Mouse (Mus musculus) hindbrain, embryonic 11.5 days (tissue): ENCODE measurements at regions not wholly inside any gene's neighbourhood (a gene's known extent, or its start where the extent isn't known, plus 50 kb on each side); places are given as distances from the start of the nearest gene placed in this dataset.

Experiments
- ATAC-seq: fragments of 200-750 bp; cut with Nextera tagmentation; 2 replicates; pipeline ENCODE4 v1.8.0; 2017; ENCODE audit warnings: mild to moderate bottlenecking, moderate TSS enrichment, moderate library complexity; ENCODE audit not compliant: low FRiP score
- DNase-seq: peaks from one replicate; pipeline ENCODE4 v3.0.0-alpha.2; 2015; ENCODE audit warnings: low spot score
- H3K27ac ChIP-seq: fragments of 300-500 bp; sonication (generic); 2 replicates; pipeline ENCODE4 v1.5.1; 2014; ENCODE audit warnings: mild to moderate bottlenecking, low read depth, low read length
- H3K27me3 ChIP-seq: fragments of 300-500 bp; sonication (generic); 2 replicates; pipeline ENCODE4 v1.6.1; 2014; ENCODE audit warnings: mild to moderate bottlenecking, low read length, moderate library complexity, mixed read lengths; ENCODE audit not compliant: control insufficient read depth, insufficient read depth
- H3K36me3 ChIP-seq: fragments of 300-500 bp; sonication (generic); 2 replicates; pipeline ENCODE4 v1.6.1; 2014; ENCODE audit warnings: mild to moderate bottlenecking, low read length, moderate library complexity, mixed read lengths; ENCODE audit not compliant: control insufficient read depth, insufficient read depth
- H3K4me1 ChIP-seq: fragments of 300-500 bp; sonication (generic); replicated peaks from 2 replicates; pipeline ENCODE4 v1.6.1; 2014; ENCODE audit warnings: low read length, mixed read lengths; ENCODE audit not compliant: control insufficient read depth, insufficient read depth
- H3K4me2 ChIP-seq: fragments of 300-500 bp; sonication (generic); replicated peaks from 2 replicates; pipeline ENCODE4 v1.6.1; 2014; ENCODE audit warnings: mild to moderate bottlenecking, low read depth, low read length
- H3K4me3 ChIP-seq: fragments of 300-500 bp; sonication (generic); 2 replicates; pipeline ENCODE4 v1.5.1; 2014; ENCODE audit warnings: low read depth, low read length
- H3K9ac ChIP-seq: fragments of 300-500 bp; sonication (generic); 2 replicates; pipeline ENCODE4 v1.6.1; 2014; ENCODE audit warnings: low read depth, low read length
- H3K9me3 ChIP-seq: fragments of 300-500 bp; sonication (generic); 2 replicates; pipeline ENCODE4 v1.6.1; 2016; ENCODE audit warnings: low read length; ENCODE audit not compliant: control insufficient read depth
- WGBS: fragments of 180-500 bp; shearing (Covaris S2); extraction: QIAGEN DNeasy Blood & Tissue Kit; methylation state at CpG from one replicate; pipeline ENCODE4 v1.1.7; 2014; 5-methylcytosine and 5-hydroxymethylcytosine counted together

DNA sequence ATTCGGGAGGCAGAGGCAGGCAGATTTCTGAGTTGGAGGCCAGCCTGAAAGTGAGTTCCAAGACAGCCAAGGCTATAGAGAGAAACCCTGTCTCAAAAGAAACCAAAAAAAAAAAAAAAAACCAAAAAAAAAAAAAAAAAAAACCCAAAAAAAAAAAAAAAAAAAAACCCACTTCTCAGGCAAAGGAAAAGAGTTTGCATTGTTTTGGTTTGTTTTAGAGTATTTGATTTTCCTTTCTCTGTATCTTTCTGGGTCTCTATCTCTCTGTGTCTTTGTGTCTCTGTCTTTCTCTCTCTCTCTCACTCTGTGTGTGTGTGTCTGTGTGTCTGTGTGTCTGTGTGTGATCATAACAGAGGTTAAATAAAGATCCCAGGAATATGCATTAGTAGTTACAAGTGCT is 95.7 kb upstream of the AI593442 start:
- WGBS, result 96% methylated on average over 1 of the region's 1 CpGs
- Histone ChIP-seq H3K27ac (no peak overlapping the region), H3K9me3 (no peaks in the 10 kb centered on the region), H3K4me1 (no peaks in the 10 kb centered on the region), H3K9ac (no peak overlapping the region), H3K4me2 (no peak overlapping the region), H3K36me3 (no peaks in the 10 kb centered on the region), H3K4me3 (no peak overlapping the region), H3K27me3 (no peaks in the 10 kb centered on the region)
- no peak for DNase-seq
- ATAC-seq, result no peak

DNA sequence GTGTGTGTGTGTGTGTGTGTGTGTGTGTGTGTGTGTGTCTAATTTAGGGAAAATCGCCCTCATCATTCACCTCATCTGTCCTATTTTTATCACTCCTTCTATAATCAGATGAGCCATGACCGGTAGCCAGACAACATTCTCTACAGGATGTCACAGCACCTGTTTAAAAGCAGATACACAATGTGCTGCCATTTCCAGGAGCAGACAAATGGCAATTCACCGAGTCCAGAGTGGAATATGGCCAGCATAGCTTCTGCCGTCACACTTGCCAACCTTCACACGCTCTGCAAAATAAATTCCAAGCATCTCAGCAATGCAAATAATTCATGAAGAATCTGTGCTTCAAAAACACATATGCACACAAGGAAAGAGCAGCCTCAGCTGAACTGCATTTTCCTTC is 88.5 kb upstream of the AI593442 start:
- no peak overlapping the region for H3K4me2 ChIP-seq
- no peak overlapping the region for H3K4me3 ChIP-seq
- no peak overlapping the region for H3K27ac ChIP-seq
- H3K4me1 ChIP-seq, result no peaks in the 10 kb centered on the region
- ATAC-seq, result no peak
- H3K36me3 ChIP-seq, result no peaks in the 10 kb centered on the region
- no peak overlapping the region for H3K9ac ChIP-seq
- no peaks in the 10 kb centered on the region for H3K9me3 ChIP-seq
- 85% methylated on average over 5 of the region's 5 CpGs for WGBS
- no peak for DNase-seq
- no peaks in the 10 kb centered on the region for H3K27me3 ChIP-seq

DNA sequence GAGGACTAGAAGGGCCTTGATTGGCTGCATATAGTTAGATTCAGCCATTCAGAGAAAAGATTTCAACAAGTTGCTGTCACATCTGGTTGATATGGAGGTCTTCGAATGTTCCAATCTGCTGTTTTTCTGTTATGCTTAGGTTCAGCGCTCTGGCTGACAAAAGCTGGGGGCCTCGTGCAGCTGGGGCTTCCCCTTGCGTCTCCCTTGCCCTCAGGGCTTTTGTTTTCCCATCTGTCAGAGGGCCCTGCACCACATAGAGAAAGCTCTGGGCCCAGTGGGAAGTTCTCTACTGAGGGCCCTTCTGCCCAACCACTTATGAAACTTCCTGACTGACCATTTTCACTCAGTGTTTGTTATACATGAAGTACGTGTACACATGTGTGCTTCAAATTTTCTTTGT is 86.2 kb upstream of the AI593442 start:
- Histone ChIP-seq H3K4me1 (no peaks in the 10 kb centered on the region), H3K4me3 (no peak overlapping the region), H3K9ac (no peak overlapping the region), H3K4me2 (no peak overlapping the region), H3K27me3 (no peaks in the 10 kb centered on the region), H3K27ac (no peak overlapping the region), H3K9me3 (no peaks in the 10 kb centered on the region), H3K36me3 (no peaks in the 10 kb centered on the region)
- ATAC-seq (no peak), DNase-seq (peak; percentile 4)
- WGBS, result 42% methylated on average over 5 of the region's 5 CpGs

- Histone ChIP-seq H3K9ac (no peak overlapping the region), H3K27me3 (no peaks in the 10 kb centered on the region), H3K36me3 (no peaks in the 10 kb centered on the region), H3K27ac (no peak overlapping the region), H3K9me3 (no peaks in the 10 kb centered on the region), H3K4me1 (no peaks in the 10 kb centered on the region), H3K4me3 (no peak overlapping the region), H3K4me2 (no peak overlapping the region)
- DNase-seq, result no peak
- 88% methylated on average over 6 of the region's 6 CpGs for WGBS
- no peak for ATAC-seq
These were observed 83.3 kb upstream of the AI593442 start for GRCm38 (mm10) chr9:52762836-52763235.

DNA sequence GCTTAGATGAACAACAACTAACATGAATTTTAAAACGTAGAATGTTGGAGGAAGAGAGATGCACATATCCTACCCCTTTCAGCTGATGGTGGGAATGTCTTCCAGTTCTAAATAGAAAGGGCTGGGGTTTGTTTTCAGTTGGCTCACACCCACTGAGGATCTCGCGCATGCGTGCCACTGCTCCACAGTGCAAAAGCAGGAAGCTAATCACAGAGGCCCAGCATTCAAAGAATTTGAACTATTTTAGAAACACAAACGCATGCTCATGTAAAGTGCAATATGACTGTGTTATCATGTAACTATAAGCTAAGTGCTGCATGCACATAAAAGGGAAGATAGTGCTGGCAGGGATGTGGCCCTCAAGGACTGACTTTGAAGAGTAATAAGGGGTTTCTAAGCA is 81.7 kb upstream of the AI593442 start:
- Histone ChIP-seq H3K4me2 (no peak overlapping the region), H3K9ac (no peak overlapping the region), H3K9me3 (no peaks in the 10 kb centered on the region), H3K4me1 (no peaks in the 10 kb centered on the region), H3K4me3 (no peak overlapping the region), H3K27ac (no peak overlapping the region), H3K36me3 (no peaks in the 10 kb centered on the region), H3K27me3 (no peaks in the 10 kb centered on the region)
- WGBS, result 79% methylated on average over 5 of the region's 5 CpGs
- DNase-seq (no peak), ATAC-seq (no peak)

- H3K4me3 ChIP-seq, result no peak overlapping the region
- no peaks in the 10 kb centered on the region for H3K27me3 ChIP-seq
- H3K9ac ChIP-seq, result no peak overlapping the region
- DNase-seq (no peak), ATAC-seq (no peak)
- H3K9me3 ChIP-seq, result no peaks in the 10 kb centered on the region
- H3K4me2 ChIP-seq, result no peak overlapping the region
- no peak overlapping the region for H3K27ac ChIP-seq
- whole genome bisulfite sequencing, result 94% methylated on average over 3 of the region's 3 CpGs
- H3K4me1 ChIP-seq, result no peaks in the 10 kb centered on the region
- H3K36me3 ChIP-seq, result no peaks in the 10 kb centered on the region
These were observed 68.8 kb upstream of the AI593442 start for GRCm38 (mm10) chr9:52748366-52748765.

DNA sequence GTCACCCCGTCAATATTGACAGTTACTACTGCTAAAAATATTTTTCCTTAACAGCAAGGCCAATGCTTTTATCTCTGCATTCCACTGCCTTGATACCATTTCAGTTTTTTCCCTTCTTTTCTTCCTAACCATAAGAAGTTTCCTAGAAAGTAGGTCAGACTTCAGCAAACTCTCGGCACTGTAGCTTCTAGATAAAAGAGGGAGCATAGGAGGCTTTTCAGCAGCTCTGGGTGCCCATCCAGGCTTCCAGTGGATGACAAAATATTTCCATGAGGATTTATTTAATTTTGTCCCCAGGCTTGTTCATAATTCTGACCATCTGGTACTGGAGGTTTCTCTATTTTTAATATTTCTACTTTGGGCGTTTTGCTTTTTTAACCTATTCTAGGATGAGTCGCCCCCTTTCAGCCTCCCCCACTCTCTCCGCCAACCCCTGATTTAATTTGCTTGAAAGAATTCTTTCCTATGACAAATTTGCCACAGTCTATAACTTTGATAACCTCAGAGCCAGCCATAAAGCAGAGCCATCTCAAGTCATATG is 59.0 kb upstream of the AI593442 start:
- H3K9me3 ChIP-seq, result no peaks in the 10 kb centered on the region
- H3K4me1 ChIP-seq, result no peaks in the 10 kb centered on the region
- no peaks in the 10 kb centered on the region for H3K27me3 ChIP-seq
- no peak for DNase-seq
- 87% methylated on average over 5 of the region's 5 CpGs for WGBS
- H3K4me2 ChIP-seq, result no peak overlapping the region
- H3K36me3 ChIP-seq, result no peaks in the 10 kb centered on the region
- no peak overlapping the region for H3K27ac ChIP-seq
- H3K4me3 ChIP-seq, result no peak overlapping the region
- ATAC-seq, result no peak
- H3K9ac ChIP-seq, result no peak overlapping the region
